Mouse (Mus musculus): ENCODE results near the gene Cog1. TPM values are rescaled to one million over a fixed set of nuclear protein-coding genes. Genes with fewer than 3 reads are reported as not detected.

Gene Cog1
- total RNA-seq, 2 experiments from 2014 or later = 18.5 to 19.1 TPM

DNA sequence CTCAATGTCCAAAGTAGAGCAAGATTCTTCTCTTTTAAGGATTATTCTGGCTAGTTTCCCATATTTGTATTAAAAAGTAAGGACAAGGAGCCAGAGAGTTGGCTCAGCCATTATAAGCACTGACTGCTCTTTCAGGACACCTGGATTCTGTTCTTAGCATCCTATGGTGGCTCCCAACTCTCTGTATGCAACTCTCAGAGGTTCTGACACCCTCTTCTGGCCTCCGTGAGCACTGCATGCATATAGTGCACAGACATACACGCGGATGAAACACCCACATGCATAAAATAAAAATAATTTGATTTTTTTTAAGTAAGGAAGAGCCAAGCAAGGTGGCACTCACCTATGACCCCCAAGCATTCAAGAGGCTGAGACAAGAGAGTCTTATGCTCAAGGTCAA, 3.8 kb upstream of the Cog1 start:
- DNase-seq = no peak
- H3K27ac ChIP-seq = no peak overlapping the region
- intact Hi-C loops (cut with DNase I) = loop anchor here (5.0 kb wide), 3 partner anchors 37 to 107 kb away; partner anchors contain the start of genes Cdc42ep4, D11Wsu47e and Fam104a
- TF ChIP-seq CTCF (IDR thresholded peaks at IDR 0.05) = no peak
- no peak overlapping the region for H3K4me3 ChIP-seq

DNA sequence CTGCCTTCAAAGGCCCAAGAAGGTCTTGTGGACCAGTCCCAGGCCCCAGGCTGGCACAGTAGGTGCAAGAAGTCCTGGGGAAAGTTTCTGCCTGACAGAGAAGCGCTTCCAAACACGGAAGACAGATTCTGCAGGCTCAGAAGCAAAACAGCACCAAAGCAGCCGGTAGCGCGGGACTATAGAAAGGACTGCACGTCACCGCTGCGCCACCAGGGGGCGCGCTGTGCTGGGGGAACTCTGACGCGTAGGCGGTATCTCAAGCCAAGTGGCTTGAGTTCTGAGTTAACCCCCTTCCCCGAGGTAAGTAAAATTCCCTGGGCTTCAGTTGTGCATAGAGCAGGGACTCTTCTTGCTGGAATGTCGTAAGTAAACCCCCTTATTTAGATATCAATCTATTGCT, 817 bp upstream of the Cog1 start:
- peak overlapping the region; percentile 95 for H3K27ac ChIP-seq
- intact Hi-C loops (cut with DNase I) = loop anchor here (2.0 to 5.0 kb wide), 4 partner anchors 34 to 163 kb away; partner anchors contain the start of genes Cdc42ep4, D11Wsu47e and Fam104a
- peak; percentile 87 for DNase-seq
- TF ChIP-seq CTCF (IDR thresholded peaks at IDR 0.05) = no peak
- H3K4me3 ChIP-seq = peak overlapping the region; percentile 86

DNA sequence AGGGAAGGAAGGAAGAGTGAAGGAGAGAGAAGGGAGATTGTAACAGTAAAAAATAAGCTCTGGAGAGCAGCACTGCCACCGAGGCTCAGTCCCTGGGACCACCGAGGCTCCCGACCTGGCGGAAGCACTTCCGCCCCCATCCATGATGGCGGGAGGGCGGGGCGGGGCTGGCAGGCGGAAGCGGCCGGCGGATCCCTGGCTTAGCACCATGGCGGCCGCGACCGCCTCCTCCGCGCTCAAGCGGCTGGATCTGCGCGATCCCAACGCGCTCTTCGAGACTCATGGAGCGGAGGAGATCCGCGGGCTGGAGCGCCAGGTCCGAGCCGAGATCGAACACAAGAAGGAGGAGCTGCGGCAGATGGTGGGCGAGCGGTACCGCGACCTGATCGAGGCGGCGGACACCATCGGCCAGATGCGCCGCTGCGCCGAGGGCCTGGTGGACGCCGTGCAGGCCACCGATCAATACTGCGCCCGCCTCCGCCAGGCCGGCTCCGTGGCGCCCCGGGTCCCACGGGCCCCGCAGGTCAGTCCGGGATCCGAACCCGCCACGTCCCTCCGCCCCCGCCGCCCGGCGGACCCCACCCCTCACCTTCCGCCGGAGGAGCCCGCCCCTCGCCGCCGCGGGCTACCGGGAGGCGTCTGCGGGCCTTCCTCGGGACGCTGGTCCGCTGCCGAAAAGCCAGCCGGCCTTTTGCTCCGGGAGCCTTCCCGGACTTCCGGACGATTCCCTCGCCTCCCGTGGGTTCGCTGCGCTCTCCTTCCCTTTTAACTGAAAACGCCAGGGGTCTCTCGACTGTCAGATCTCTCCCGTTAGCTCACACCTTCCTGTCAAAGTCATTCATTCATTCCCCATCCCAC, 613 bp downstream of the Cog1 start, which contains the start of gene Slc39a11:
TSS of gene Slc39a11 (minus strand) at position 727 of the 858 bp plus-strand sequence.
- peak; percentile 83 for DNase-seq
- intact Hi-C loops (cut with DNase I) = loop anchor here (2.0 to 5.0 kb wide), 4 partner anchors 33 to 161 kb away; partner anchors contain the start of genes Cdc42ep4, D11Wsu47e and Fam104a
- Histone ChIP-seq H3K27ac (peak within 1 kb of the TSS; percentile 95), H3K4me3 (peak within 1 kb of the TSS; percentile 86)
- no peak for TF ChIP-seq CTCF (IDR thresholded peaks at IDR 0.05)

DNA sequence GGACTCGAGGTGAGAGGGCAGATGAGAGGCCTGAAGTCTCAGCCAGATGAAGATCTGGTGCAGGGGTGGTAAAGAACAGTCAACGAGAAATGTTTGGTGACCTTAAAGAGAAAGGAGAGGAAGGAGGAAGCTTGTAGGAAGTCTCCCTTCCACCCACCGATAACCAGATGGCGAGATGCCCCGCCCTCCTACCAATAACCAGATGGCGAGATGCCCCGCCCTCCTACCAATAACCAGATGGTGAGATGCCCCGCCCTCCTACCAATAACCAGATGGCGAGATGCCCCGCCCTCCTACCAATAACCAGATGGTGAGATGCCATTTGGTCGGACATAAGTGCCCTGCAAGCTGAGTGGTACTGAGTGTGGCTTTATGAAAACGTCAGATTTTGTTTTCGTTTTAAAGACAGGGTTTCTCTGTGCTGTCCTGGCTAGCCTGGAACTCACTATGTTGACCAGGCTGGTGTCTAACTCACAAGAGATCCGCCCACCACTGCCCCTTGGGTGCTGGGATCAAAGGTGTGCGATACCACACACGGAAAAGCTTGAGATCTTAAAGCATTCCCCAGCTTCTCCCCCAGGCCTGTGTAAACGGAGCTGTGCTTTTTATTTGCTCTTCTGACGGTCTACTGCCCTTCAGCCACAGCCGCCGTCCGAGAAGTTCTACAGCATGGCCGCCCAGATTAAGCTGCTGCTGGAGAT, 2.4 kb downstream of the Cog1 start:
- H3K27ac ChIP-seq = peak overlapping the region; percentile 40; the same call in 1 of the 2 replicates
- DNase-seq = no peak
- no peak overlapping the region for H3K4me3 ChIP-seq
- intact Hi-C loops (cut with DNase I) = no loop called here
- no peak for TF ChIP-seq CTCF (IDR thresholded peaks at IDR 0.05)

DNA sequence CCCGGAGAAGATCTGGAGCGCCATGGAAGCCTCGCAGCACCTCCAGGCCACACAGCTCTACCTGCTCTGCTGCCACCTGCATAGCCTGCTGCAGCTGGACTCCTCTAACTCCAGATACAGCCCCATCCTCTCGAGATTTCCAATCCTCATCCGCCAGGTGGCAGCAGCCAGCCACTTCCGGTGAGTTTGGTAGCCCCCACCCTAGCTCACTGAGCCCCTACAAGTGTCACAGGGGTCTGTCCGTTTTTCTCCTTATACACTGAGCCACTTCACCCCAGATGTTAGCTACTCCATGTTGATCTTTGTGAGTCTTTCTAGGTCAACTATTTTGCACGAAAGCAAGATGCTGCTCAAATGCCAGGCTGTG, 2.9 kb downstream of the Cog1 start:
- intact Hi-C loops (cut with DNase I) = no loop called here

DNA sequence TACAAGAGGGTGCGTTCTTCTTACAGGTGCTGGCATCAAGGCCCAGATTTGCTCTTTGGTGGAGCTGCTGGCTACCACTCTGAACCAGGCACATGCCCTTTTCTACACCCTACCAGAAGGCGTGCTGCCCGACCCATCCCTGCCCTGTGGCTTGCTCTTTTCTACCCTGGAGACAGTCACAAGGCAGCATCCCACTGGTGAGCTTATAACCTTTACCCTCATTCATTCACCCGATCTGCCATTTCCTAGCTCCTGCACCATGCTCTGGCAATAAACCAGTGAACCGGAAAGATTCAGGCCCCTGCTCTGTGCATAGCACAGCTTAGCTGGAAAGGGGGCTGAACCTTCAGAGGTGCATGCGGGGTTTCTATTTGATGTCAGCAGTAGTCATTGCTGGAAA, 3.5 kb downstream of the Cog1 start:
- DNase-seq = no peak
- no peak for TF ChIP-seq CTCF (IDR thresholded peaks at IDR 0.05)
- Histone ChIP-seq H3K27ac (no peak overlapping the region), H3K4me3 (no peak overlapping the region)
- intact Hi-C loops (cut with DNase I) = no loop called here

More for the DNA sequence above, 2.9 kb downstream of the Cog1 start:
- peak; percentile 49 for DNase-seq
- Histone ChIP-seq H3K27ac (no peak overlapping the region), H3K4me3 (no peak overlapping the region)
- TF ChIP-seq CTCF (IDR thresholded peaks at IDR 0.05) = peak; percentile 49

DNA sequence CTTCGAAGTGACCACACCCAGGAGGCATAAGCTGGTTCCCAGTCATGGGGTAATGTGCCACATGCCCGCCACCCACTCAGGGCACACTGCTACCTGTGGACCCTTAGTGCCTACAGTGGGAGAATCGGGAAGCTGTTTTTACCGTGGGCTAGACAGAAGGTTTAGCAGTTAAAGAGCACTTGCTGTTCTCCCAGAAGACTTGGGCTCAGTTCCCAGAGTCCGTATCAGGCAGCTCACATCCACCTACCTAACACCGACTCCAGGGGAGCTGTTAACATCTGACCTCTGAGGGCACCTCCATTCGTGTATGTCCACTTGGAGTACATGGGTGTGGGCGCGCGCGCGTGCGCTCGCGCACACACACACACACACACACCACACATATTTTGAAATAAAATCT, 5.1 kb downstream of the Cog1 start:
- no peak for TF ChIP-seq CTCF (IDR thresholded peaks at IDR 0.05)
- Histone ChIP-seq H3K4me3 (no peak overlapping the region), H3K27ac (no peak overlapping the region)
- intact Hi-C loops (cut with DNase I) = no loop called here
- no peak for DNase-seq

DNA sequence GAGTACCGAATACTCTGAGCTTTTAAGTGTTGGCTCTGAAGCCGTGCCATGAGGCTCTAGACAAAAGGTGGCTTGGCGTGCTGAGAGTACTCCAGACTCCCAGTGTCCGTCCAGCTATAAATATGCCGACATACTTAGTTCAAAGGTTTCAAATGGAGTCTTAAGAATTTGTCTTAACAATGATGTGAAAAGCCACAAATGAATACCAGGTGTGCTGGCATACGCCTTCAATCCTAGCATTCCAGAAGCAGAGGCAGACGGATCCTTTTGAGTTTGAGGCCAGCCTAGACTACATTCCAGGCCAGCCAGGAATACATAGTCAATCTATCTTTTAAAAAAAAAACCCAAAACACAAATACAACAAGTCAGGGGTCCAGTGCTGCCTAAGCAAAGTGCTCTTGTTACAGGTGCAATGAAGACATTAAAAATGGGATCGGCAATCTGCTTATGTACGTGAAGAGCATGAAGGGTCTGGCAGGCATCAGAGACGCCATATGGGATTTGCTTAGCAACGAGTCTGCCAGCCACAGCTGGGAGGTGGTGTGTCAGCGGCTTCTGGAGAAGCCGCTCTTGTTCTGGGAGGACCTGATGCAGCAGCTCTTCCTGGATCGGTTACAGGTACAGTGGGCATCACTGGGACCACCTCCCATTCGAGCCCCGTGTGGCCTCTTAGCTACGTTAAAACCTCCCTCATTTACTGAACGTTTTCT, 5.7 kb downstream of the Cog1 start:
- Histone ChIP-seq H3K27ac (no peak overlapping the region), H3K4me3 (no peak overlapping the region)
- intact Hi-C loops (cut with DNase I) = no loop called here
- DNase-seq = no peak
- no peak for TF ChIP-seq CTCF (IDR thresholded peaks at IDR 0.05)

DNA sequence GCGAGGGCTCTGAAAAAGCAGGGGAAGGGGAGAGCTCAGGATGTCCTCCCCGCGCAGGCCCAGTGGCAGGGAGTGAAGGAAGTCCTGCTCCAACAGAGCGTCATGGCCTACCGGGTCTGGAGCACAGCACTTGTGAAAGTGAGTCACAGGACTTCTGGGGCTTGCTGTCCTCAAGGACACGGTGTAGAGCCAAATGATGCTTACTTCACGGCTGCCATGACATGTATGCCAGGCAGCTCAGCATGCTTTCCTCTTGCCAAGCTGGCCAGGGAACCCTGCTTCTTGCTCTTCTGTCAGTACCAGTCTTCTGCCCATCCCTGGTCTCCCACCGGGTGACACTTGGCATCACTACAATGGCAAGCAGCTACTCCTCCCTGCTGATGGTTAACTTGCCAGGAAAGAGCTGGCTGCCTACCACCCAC, 7.6 kb downstream of the Cog1 start:
- peak overlapping the region; percentile 31; the same call in 1 of the 2 replicates for H3K27ac ChIP-seq
- no peak overlapping the region for H3K4me3 ChIP-seq
- no peak for TF ChIP-seq CTCF (IDR thresholded peaks at IDR 0.05)
- DNase-seq = no peak
- intact Hi-C loops (cut with DNase I) = no loop called here

DNA sequence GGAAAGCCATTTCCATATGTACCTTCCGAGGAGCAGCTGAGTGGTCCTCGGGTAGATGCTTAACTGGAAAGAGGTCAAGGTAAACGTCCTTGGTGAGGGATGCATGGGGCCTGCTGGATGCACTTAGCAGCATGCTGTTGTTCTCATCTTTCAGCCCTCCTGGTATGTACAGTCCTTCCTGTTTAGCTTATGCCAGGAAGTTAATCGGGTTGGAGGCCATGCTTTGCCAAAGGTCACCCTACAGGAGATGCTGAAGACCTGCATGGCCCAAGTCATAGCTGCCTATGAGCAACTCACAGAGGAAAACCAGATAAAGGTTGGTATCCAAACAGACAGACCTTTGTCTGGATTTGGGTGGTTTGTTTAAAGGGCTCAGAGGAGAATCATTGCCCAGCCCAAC, 8.3 kb downstream of the Cog1 start:
- intact Hi-C loops (cut with DNase I) = no loop called here

DNA sequence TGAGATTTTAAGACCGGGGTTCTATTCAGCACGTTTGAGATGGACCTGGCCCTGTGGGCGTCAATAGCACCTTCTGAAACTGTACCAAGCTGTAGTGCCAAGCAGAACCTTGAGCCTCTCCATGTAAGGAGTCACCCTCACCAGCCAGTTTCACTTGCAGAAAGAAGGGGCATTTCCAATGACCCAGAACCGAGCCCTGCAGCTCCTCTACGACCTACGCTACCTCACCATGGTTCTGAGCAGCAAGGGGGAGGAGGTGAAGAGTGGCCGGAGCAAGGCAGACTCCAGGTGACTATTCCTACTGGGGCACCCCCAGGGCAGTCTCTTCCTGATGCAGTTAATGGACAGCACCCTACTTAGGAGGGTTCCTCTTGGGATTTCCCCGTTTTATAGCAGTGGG, 9.3 kb downstream of the Cog1 start:
- no peak for DNase-seq
- intact Hi-C loops (cut with DNase I) = no loop called here
- no peak for TF ChIP-seq CTCF (IDR thresholded peaks at IDR 0.05)
- H3K4me3 ChIP-seq = no peak overlapping the region
- no peak overlapping the region for H3K27ac ChIP-seq

More for the DNA sequence above, 8.3 kb downstream of the Cog1 start:
- H3K27ac ChIP-seq = no peak overlapping the region
- no peak for DNase-seq
- no peak overlapping the region for H3K4me3 ChIP-seq
- no peak for TF ChIP-seq CTCF (IDR thresholded peaks at IDR 0.05)

DNA sequence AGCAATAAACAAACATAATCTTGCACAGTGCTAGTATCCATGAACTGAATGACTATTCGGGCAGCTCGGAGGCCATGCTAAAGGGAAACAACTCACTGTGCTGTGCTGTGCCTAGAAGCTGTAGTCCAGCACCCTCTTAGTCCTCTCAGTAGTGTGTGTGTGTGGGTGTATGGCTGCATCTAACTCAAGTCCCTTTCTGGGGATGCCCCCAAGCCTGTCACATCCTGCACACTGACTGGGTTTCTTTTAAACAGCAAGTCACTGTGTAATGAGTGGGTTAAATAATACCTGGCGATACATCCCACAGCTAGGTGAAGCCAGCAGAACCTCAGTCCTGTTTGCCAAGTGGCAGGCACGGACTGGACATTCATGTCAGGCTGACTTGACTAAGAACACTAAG, 9.8 kb downstream of the Cog1 start:
- H3K27ac ChIP-seq = no peak overlapping the region
- intact Hi-C loops (cut with DNase I) = no loop called here
- H3K4me3 ChIP-seq = no peak overlapping the region
- no peak for TF ChIP-seq CTCF (IDR thresholded peaks at IDR 0.05)
- DNase-seq = no peak
